Mouse (Mus musculus) ES-E14 (cell line): ENCODE data around the gene Ccl12. TPM values are rescaled to one million over a fixed set of nuclear protein-coding genes. Genes with fewer than 3 reads are reported as not detected.

Source experiments
- DNase-seq: peaks from one replicate; pipeline ENCODE4 v3.0.0-alpha.2; 2013; ENCODE audit warnings: low read depth, low spot score
- H3K27ac ChIP-seq: 2 replicates; pipeline ENCODE4 v1.5.1; 2012; ENCODE audit warnings: low read depth, mild to moderate bottlenecking, low read length, moderate library complexity, mixed read lengths; ENCODE audit not compliant: poor library complexity, insufficient read depth, severe bottlenecking
- H3K36me3 ChIP-seq: 2 replicates; pipeline ENCODE4 v1.6.1; 2012; ENCODE audit warnings: mild to moderate bottlenecking, low read length, moderate library complexity, mixed read lengths; ENCODE audit not compliant: control insufficient read depth, poor library complexity, insufficient read depth, severe bottlenecking
- H3K4me1 ChIP-seq, 2 experiments: fragments of 150-350 bp in 1 of 2; sonication (generic) in 1 of 2; 2 replicates each; pipeline ENCODE4 v1.6.1; 2012; ENCODE audit warnings: low read length in 2 of 2, mild to moderate bottlenecking in 1 of 2, mixed read lengths in 1 of 2; ENCODE audit not compliant: control insufficient read depth in 2 of 2, insufficient read depth in 2 of 2, poor library complexity in 1 of 2
- H3K4me3 ChIP-seq, 2 experiments: fragments of 150-350 bp in 1 of 2; sonication (generic) in 1 of 2; 2 replicates each; pipeline ENCODE4 v1.5.1; 2012; ENCODE audit warnings: low read length in 2 of 2, low read depth in 1 of 2, mild to moderate bottlenecking in 1 of 2, mixed read lengths in 1 of 2; ENCODE audit not compliant: insufficient read depth in 1 of 2, poor library complexity in 1 of 2, severe bottlenecking in 1 of 2
- H3K9ac ChIP-seq: 2 replicates; pipeline ENCODE4 v1.6.1; 2012; ENCODE audit warnings: low read depth, mild to moderate bottlenecking, low read length, mixed read lengths; ENCODE audit not compliant: poor library complexity, insufficient read depth, severe bottlenecking
- H3K9me3 ChIP-seq: fragments of 150-350 bp; sonication (generic); 2 replicates; pipeline ENCODE4 v1.6.1; 2012; ENCODE audit warnings: low read depth, mild to moderate bottlenecking, low read length; ENCODE audit not compliant: control insufficient read depth, insufficient read depth
- CHD2 ChIP-seq: IDR thresholded peaks from 2 replicates; pipeline ENCODE4 v1.6.1; 2014; ENCODE audit warnings: mild to moderate bottlenecking, low read depth, low read length, inconsistent platforms
- HCFC1 ChIP-seq: IDR thresholded peaks from 2 replicates; pipeline ENCODE4 v1.6.1; 2012; ENCODE audit warnings: low read length, inconsistent platforms, borderline replicate concordance; ENCODE audit not compliant: insufficient read depth
- MAFK ChIP-seq: IDR thresholded peaks from 2 replicates; pipeline ENCODE4 v1.6.1; 2014; ENCODE audit warnings: mild to moderate bottlenecking, low read depth, low read length, inconsistent platforms; ENCODE audit not compliant: insufficient read depth
- ZC3H11A ChIP-seq: IDR thresholded peaks from 2 replicates; pipeline ENCODE4 v1.6.1; 2012; ENCODE audit warnings: low read depth, mild to moderate bottlenecking, inconsistent platforms, low read length, borderline replicate concordance
- ZNF384 ChIP-seq: IDR thresholded peaks from 2 replicates; pipeline ENCODE4 v1.6.1; 2012; ENCODE audit warnings: low read depth, low read length, inconsistent platforms
- in situ Hi-C, 2 experiments: fragments of 600-800 bp; cut with MboI; formaldehyde crosslinking; loops; one replicate each; pipeline ENCODE4 v1.15.1; 2025; ENCODE audit warnings: low sequenced_read_pairs in 2 of 2, inconsistent platforms in 1 of 2; ENCODE audit not compliant: unreplicated experiment in 2 of 2
- total RNA-seq: library from RNA; depleted of rRNA; stranded (reverse); fragments of 300-350 nt; gene quantifications from 2 replicates; pipeline ENCODE4 v1.2.3, GENCODE M21; 2012

Ccl12 gene
- total RNA-seq, 1 experiment, result not detected

DNA sequence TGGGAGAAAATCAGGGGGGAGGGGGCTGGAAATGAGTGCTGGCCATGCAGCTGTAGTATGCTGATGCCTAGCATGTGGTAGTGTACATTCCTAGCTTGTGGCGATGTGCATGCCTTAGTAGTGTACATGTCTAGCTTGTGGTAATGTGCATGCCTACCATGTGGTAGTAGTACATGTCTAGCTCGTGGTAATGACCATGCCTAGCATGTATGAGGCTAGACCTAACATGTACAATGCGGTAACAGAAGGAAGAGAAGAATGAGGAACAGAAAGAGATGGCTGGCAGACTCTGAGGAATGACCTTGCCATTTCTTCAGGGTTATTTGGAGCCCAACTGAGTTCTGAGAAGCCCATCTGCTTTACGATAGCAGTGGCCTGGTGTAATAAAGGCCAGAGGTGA lies 558 bp upstream of the Ccl12 start:
- in situ Hi-C loops, result no loop called here
- TF ChIP-seq ZNF384 (no peak), HCFC1 (no peak), MAFK (no peak), ZC3H11A (no peak), CHD2 (no peak)
- Histone ChIP-seq H3K9ac (no peak overlapping the region), H3K9me3 (no peaks in the 10 kb centered on the region), H3K4me1 (no peaks in the 10 kb centered on the region), H3K27ac (no peak overlapping the region), H3K4me3 (no peak overlapping the region), H3K36me3 (no peaks in the 10 kb centered on the region)
- no peak for DNase-seq

DNA sequence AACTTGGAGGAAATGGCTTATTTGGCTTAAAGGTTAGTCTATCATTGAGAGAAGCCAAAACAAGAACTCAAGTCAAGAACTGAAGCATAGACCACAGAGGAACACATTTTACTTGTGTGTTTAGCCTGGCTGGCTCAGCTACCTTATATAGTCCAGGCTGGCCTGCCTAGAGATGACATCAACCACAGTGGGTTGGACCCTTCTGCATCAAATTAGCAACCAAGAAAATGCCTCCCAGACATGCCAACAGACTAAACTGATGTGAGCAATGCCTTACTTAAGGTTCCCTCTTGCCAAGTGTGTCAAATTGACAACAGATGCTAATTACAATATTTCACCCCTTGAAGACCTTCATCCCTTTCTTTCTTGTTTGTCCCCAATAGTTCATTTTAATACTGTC lies 8.0 kb downstream of the Ccl12 start:
- H3K4me3 ChIP-seq, result no peak overlapping the region
- in situ Hi-C loops, result no loop called here
- H3K36me3 ChIP-seq, result no peaks in the 10 kb centered on the region
- no peak for TF ChIP-seq HCFC1
- TF ChIP-seq ZNF384, result no peak
- TF ChIP-seq CHD2, result no peak
- no peaks in the 10 kb centered on the region for H3K4me1 ChIP-seq
- H3K9me3 ChIP-seq, result no peaks in the 10 kb centered on the region
- no peak for DNase-seq
- H3K9ac ChIP-seq, result no peak overlapping the region
- H3K27ac ChIP-seq, result no peak overlapping the region

- no peaks in the 10 kb centered on the region for H3K4me1 ChIP-seq
- no peak for TF ChIP-seq MAFK
- no peak for DNase-seq
- no peaks in the 10 kb centered on the region for H3K9me3 ChIP-seq
- H3K36me3 ChIP-seq, result no peaks in the 10 kb centered on the region
- no peak overlapping the region for H3K27ac ChIP-seq
- H3K9ac ChIP-seq, result no peak overlapping the region
- in situ Hi-C loops, result no loop called here
- no peak overlapping the region for H3K4me3 ChIP-seq
These were observed 9.0 kb downstream of the Ccl12 start for GRCm38 (mm10) chr11:82110372-82111248.

GRCm38 (mm10) chr11:82114885-82115284 lies 13.2 kb downstream of the Ccl12 start, which contains the start of gene Ccl8:
Gene Ccl8 (plus strand): TSS chr11:82115185.
- no peak for TF ChIP-seq ZNF384
- TF ChIP-seq HCFC1, result no peak
- TF ChIP-seq MAFK, result no peak
- TF ChIP-seq CHD2, result no peak
- no peak for TF ChIP-seq ZC3H11A
- no peaks in the 10 kb centered on the region for H3K36me3 ChIP-seq
- no peak for DNase-seq
- H3K4me1 ChIP-seq, result no peaks in the 10 kb centered on the region
- in situ Hi-C loops, result no loop called here
- no peaks in the 10 kb centered on the region for H3K9me3 ChIP-seq
- H3K27ac ChIP-seq, result no peak within 1 kb of the TSS
- no peak within 1 kb of the TSS for H3K4me3 ChIP-seq
- H3K9ac ChIP-seq, result no peak within 1 kb of the TSS

GRCm38 (mm10) chr11:82116041-82116440 lies 14.4 kb downstream of the Ccl12 start:
- H3K9ac ChIP-seq, result no peak overlapping the region

More at GRCm38 (mm10) chr11:82116041-82116440, 14.4 kb downstream of the Ccl12 start:
- in situ Hi-C loops, result no loop called here
- no peaks in the 10 kb centered on the region for H3K9me3 ChIP-seq
- H3K36me3 ChIP-seq, result no peaks in the 10 kb centered on the region
- H3K4me1 ChIP-seq, result no peaks in the 10 kb centered on the region
- H3K4me3 ChIP-seq, result no peak overlapping the region
- H3K27ac ChIP-seq, result no peak overlapping the region
- TF ChIP-seq CHD2 (no peak), ZNF384 (no peak), ZC3H11A (no peak), MAFK (no peak), HCFC1 (no peak)
- no peak for DNase-seq
